Mouse (Mus musculus) spleen, adult 2 months (tissue): Measurements from ENCODE around the gene Cacng7. TPM values are rescaled to one million over a fixed set of nuclear protein-coding genes. Genes with fewer than 3 reads are reported as not detected.
"Not testable (repeated sequence)": the region's sequence is repeated elsewhere in the genome, so short reads cannot be mapped to it uniquely, and the experiment has no call there.

ENCODE experiments used
- DNase-seq, 2 experiments: peaks; one replicate each; pipeline versions ENCODE4 v3.0.0 to v3.0.0-alpha.2; 2012 to 2021; ENCODE audit warnings: low spot score in 2 of 2, low read depth in 1 of 2
- H3K27ac ChIP-seq: fragments of 200-500 bp; 2 replicates; pipeline ENCODE4 v1.5.1; 2012; ENCODE audit warnings: low read length, inconsistent platforms; ENCODE audit not compliant: insufficient read depth
- H3K27me3 ChIP-seq: fragments of 200-500 bp; 2 replicates; pipeline ENCODE4 v1.6.1; 2012; ENCODE audit warnings: mild to moderate bottlenecking, moderate library complexity, low read length, inconsistent platforms; ENCODE audit not compliant: control insufficient read depth, insufficient read depth
- H3K36me3 ChIP-seq: fragments of 200-500 bp; 2 replicates; pipeline ENCODE4 v1.6.1; 2012; ENCODE audit warnings: mild to moderate bottlenecking, low read length, inconsistent platforms; ENCODE audit not compliant: control insufficient read depth, insufficient read depth
- H3K4me1 ChIP-seq: fragments of 200-500 bp; 2 replicates; pipeline ENCODE4 v1.6.1; 2011; ENCODE audit warnings: inconsistent platforms; ENCODE audit not compliant: control insufficient read depth, insufficient read depth, insufficient read length
- H3K4me3 ChIP-seq: fragments of 200-500 bp; 2 replicates; pipeline ENCODE4 v1.5.1; 2011; ENCODE audit warnings: mild to moderate bottlenecking, inconsistent platforms; ENCODE audit not compliant: insufficient read depth, insufficient read length; ENCODE audit errors: extremely low read depth
- CTCF ChIP-seq: fragments of 200-500 bp; IDR thresholded peaks from 2 replicates; pipeline ENCODE4 v1.5.1; 2011; ENCODE audit warnings: mild to moderate bottlenecking, inconsistent platforms; ENCODE audit not compliant: insufficient read depth, insufficient read length, insufficient replicate concordance; ENCODE audit errors: extremely low read depth
- POLR2A ChIP-seq: fragments of 200-500 bp; IDR thresholded peaks from 2 replicates; pipeline ENCODE4 v1.6.1; 2011; ENCODE audit warnings: low read depth, low read length, inconsistent platforms
- WGBS: fragments of 180-500 bp; shearing (Covaris S2); methylation state at CpG from one replicate; pipeline ENCODE4 v1.1.7; 2018; 5-methylcytosine and 5-hydroxymethylcytosine counted together
- polyA plus RNA-seq: library from polyadenylated mRNA; depleted of rRNA; stranded (reverse); fragments of >200 nt; gene quantifications from 2 replicates; pipeline ENCODE4 v1.2.3, GENCODE M21; 2012

Gene Cacng7
- polyA plus RNA-seq, 1 experiment, result 1.1 TPM

DNA sequence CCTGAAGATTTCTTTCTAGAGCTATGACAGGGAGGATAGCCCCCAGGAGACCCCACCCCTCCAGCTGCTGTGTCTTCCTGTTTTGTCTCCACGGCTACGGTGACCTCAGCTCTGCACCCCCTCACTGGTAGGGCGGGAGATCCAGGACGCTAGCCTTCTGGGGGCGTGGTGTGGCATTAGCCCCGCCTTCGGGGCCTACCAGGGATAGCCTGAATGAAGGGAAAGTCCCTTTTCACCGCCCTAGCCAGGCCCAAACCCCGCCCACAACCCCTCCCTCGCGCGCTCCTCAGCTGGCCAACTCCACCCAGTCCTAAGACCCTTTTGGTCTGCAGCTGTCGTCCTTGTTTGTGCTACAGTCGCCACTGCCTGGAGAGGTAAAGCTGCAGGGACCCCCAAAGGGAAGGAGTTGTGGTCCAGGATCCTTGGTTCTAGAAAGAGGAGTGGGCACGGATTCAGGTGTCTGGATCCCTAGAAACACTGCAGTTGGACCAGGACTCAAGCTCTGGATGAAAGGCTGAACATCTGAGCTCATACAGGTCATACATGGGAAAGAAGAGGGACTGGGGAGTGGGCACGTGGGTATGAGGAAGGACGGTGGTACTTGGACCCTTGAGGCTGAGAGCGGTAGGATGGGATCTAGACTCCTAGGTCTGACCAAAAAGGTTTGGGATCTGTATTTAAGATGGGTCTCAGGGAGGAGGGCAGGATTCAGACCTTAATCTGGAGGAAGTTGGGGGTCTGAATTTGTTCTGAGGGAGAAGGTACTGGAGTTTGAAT lies 42.3 kb upstream of the Cacng7 start:
- H3K36me3 ChIP-seq, result no peaks in the 10 kb centered on the region
- peak overlapping the region; percentile 68 for H3K27ac ChIP-seq
- peaks cover 20% of the 10 kb centered on the region; the same call in 1 of the 2 replicates for H3K4me1 ChIP-seq
- no peaks in the 10 kb centered on the region for H3K27me3 ChIP-seq
- peak overlapping the region; percentile 63 for H3K4me3 ChIP-seq
- TF ChIP-seq CTCF (no peak), POLR2A (no peak)
- peak; percentile 93 to 95 for DNase-seq
- 13% methylated on average over 18 of the region's 18 CpGs for WGBS

DNA sequence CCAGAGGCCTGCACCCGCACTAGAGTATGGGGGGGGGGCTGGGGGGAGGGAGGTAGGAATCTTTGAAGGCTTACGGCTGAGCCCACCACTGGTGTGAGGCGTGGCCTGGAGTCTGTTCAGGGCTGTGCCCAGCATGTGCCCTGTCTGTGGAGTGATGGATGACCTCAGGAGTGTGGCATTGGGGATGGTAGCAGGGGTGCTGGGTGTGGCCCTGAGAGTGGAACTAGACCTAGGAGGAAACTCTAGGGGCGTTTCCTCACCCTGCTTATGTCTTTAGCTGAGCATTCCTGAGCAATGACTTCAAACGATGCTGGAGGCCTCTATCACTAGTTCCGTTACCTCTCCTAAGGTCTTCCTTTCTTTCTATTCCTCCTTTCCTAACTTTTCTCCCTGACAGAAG lies 41.6 kb upstream of the Cacng7 start:
- Histone ChIP-seq H3K36me3 (no peaks in the 10 kb centered on the region), H3K4me1 (peaks cover 23% of the 10 kb centered on the region; the same call in 1 of the 2 replicates), H3K27me3 (no peaks in the 10 kb centered on the region), H3K4me3 (peak overlapping the region; percentile 63; the same call in 1 of the 2 replicates), H3K27ac (peak overlapping the region; percentile 40; the same call in 1 of the 2 replicates)
- 58% methylated on average over 6 of the region's 6 CpGs for WGBS
- TF ChIP-seq POLR2A (no peak), CTCF (no peak)
- no peak for DNase-seq

DNA sequence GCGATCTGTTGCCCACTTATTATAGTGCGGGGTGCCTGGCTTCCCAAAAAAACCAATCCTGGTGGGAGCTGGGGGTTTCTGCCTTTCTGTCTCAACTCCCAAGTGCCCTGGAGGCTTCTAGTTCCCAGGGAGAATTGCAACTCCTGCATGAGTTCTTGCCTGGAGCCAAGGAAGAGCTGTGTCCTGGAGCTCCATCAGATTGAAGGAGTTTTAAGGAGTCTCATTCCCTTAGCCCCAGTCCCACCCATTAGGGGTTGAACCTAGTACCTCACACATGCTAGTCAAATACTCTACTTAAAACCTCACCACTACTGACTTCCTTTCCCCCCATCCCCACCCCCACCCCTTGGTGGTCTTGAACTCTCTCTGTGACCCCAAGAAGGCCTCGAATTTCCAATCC lies 41.0 kb upstream of the Cacng7 start:
- TF ChIP-seq CTCF (no peak), POLR2A (no peak)
- WGBS, result 74% methylated on average over 3 of the region's 3 CpGs
- Histone ChIP-seq H3K27me3 (no peaks in the 10 kb centered on the region), H3K36me3 (peaks cover 1% of the 10 kb centered on the region; the same call in 1 of the 2 replicates), H3K4me1 (peaks cover 20% of the 10 kb centered on the region; the same call in 1 of the 2 replicates), H3K27ac (no peak overlapping the region), H3K4me3 (no peak overlapping the region; the same call in 1 of the 2 replicates)
- DNase-seq, result no peak

DNA sequence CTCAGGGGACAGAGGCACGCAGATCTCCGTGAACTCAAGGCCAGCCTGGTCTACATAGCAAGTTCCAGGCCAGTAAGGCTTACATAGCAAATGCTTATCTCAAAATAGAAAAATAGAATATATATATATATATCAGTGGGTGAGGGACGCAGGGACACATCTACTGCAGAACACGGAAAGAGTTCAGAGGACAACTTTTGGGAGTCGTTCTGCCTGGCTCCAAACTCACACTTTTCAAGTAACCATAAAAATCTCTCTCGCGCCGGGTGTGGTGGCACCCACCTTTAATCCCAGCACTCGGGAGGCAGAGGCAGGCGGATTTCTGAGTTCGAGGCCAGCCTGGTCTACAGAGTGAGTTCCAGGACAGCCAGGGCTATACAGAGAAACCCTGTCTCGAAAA lies 40.5 kb upstream of the Cacng7 start:
- H3K4me1 ChIP-seq, result peaks cover 20% of the 10 kb centered on the region; the same call in 1 of the 2 replicates
- H3K4me3 ChIP-seq, H3K36me3 ChIP-seq, DNase-seq, H3K27me3 ChIP-seq, H3K27ac ChIP-seq: not testable (repeated sequence)
- 71% methylated on average over 12 of the region's 12 CpGs for WGBS

DNA sequence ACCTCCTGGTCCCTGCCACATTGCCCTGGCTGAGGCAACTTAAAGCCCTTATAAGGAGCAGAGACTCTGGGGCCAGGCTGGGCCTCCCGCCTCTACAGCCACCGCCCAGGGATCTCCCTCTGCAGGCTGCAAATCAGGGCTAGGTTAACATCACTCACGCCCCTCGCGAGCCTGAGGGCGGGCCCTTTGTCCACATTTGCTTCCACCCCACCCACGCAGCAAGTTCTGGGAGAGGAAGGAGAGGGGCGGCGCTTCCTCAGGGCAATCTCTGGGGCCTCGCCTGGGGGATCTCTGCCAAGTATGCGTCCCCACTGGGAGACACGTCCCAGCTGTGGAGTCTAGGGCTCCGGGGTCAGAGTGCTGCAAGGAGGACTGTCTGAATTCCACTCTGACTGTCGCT lies 40.0 kb upstream of the Cacng7 start:
- H3K4me3 ChIP-seq, result peak overlapping the region; percentile 54; the same call in 1 of the 2 replicates
- no peaks in the 10 kb centered on the region for H3K27me3 ChIP-seq
- 5% methylated on average over 14 of the region's 14 CpGs for WGBS
- H3K4me1 ChIP-seq, result peaks cover 20% of the 10 kb centered on the region; the same call in 1 of the 2 replicates
- H3K36me3 ChIP-seq, result peaks cover 7% of the 10 kb centered on the region
- H3K27ac ChIP-seq, result peak overlapping the region; percentile 22; the same call in 1 of the 2 replicates
- DNase-seq, result peak in 1 of 2 experiments; percentile 61
- no peak for TF ChIP-seq CTCF
- no peak for TF ChIP-seq POLR2A

DNA sequence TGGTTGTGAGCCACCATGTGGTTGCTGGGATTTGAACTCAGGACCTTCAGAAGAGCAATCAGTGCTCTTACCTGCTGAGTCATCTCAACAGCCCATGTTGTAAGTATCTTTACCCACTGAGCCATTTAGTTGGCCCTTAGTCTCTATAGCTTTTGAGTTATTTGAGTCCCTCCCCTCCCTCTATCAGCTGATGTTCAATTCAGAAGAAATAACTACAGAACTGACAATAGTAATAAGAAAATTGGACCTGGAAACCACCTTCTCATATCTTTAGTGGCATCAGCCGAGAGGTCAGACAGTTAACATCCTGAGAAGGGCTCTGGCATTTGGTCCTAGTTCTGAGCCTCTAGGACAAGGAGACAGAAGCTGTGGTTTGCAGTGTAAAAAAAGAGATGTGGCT lies 38.0 kb upstream of the Cacng7 start:
- no peak for TF ChIP-seq POLR2A
- TF ChIP-seq CTCF, result no peak
- Histone ChIP-seq H3K36me3 (peaks cover 13% of the 10 kb centered on the region), H3K27ac (peak overlapping the region; percentile 50; the same call in 1 of the 2 replicates), H3K4me1 (peaks cover 18% of the 10 kb centered on the region; the same call in 1 of the 2 replicates), H3K27me3 (no peaks in the 10 kb centered on the region), H3K4me3 (no peak overlapping the region)
- whole genome bisulfite sequencing, result 63% methylated on average over 1 of the region's 1 CpGs
- DNase-seq, result no peak
